Mouse (Mus musculus): ENCODE results near the gene C6. TPM values are rescaled to one million over a fixed set of nuclear protein-coding genes. Genes with fewer than 3 reads are reported as not detected.

Gene C6
- polyA plus RNA-seq, 1 experiment from 2014 or later, result not detected

- Histone ChIP-seq H3K36me3 (no peaks in the 10 kb centered on the region), H3K4me3 (replicated peaks) (no peak overlapping the region), H3K4me2 (no peak overlapping the region), H3K27ac (replicated peaks) (no peak overlapping the region), H3K9ac (replicated peaks) (no peak overlapping the region), H3K27me3 (replicated peaks) (no peaks in the 10 kb centered on the region), H3K9me3 (replicated peaks) (no peaks in the 10 kb centered on the region), H3K4me1 (no peaks in the 10 kb centered on the region)
- 78% methylated on average over 3 of the region's 3 CpGs for WGBS
- ATAC-seq (ENCODE audit: low FRiP score), result no peak
Observed at GRCm38 (mm10) chr15:4818437-4818836, 91.5 kb downstream of the C6 start.

- Histone ChIP-seq H3K4me3 (replicated peaks) (no peak overlapping the region), H3K4me1 (no peaks in the 10 kb centered on the region), H3K36me3 (no peaks in the 10 kb centered on the region), H3K4me2 (no peak overlapping the region), H3K9me3 (replicated peaks) (no peaks in the 10 kb centered on the region), H3K27me3 (replicated peaks) (no peaks in the 10 kb centered on the region), H3K9ac (replicated peaks) (no peak overlapping the region), H3K27ac (replicated peaks) (no peak overlapping the region)
- no peak for ATAC-seq (ENCODE audit: low FRiP score)
- WGBS, result 73% methylated on average over 1 of the region's 1 CpGs
Observed at GRCm38 (mm10) chr15:4821161-4821560, 94.2 kb downstream of the C6 start.

GRCm38 (mm10) chr15:4821824-4822223 lies 94.8 kb downstream of the C6 start:
- ATAC-seq (ENCODE audit: low FRiP score), result no peak
- Histone ChIP-seq H3K9ac (replicated peaks) (no peak overlapping the region), H3K4me2 (no peak overlapping the region), H3K27ac (replicated peaks) (no peak overlapping the region), H3K4me1 (no peaks in the 10 kb centered on the region), H3K9me3 (replicated peaks) (no peaks in the 10 kb centered on the region), H3K4me3 (replicated peaks) (no peak overlapping the region), H3K36me3 (no peaks in the 10 kb centered on the region), H3K27me3 (replicated peaks) (no peaks in the 10 kb centered on the region)
- WGBS, result 94% methylated on average over 8 of the region's 8 CpGs

- Histone ChIP-seq H3K27me3 (replicated peaks) (no peaks in the 10 kb centered on the region), H3K9ac (replicated peaks) (no peak overlapping the region), H3K4me3 (replicated peaks) (no peak overlapping the region), H3K27ac (replicated peaks) (no peak overlapping the region), H3K4me1 (no peaks in the 10 kb centered on the region), H3K36me3 (no peaks in the 10 kb centered on the region), H3K4me2 (no peak overlapping the region), H3K9me3 (replicated peaks) (no peaks in the 10 kb centered on the region)
- ATAC-seq (ENCODE audit: low FRiP score), result no peak
Observed at GRCm38 (mm10) chr15:4827736-4828135, 100.8 kb downstream of the C6 start.

GRCm38 (mm10) chr15:4836354-4836753 lies 109.4 kb downstream of the C6 start:
- H3K4me2 ChIP-seq, result no peak overlapping the region
- no peak overlapping the region for H3K27ac ChIP-seq (replicated peaks)
- no peaks in the 10 kb centered on the region for H3K9me3 ChIP-seq (replicated peaks)
- H3K27me3 ChIP-seq (replicated peaks), result no peaks in the 10 kb centered on the region
- WGBS, result 86% methylated on average over 3 of the region's 3 CpGs
- H3K4me1 ChIP-seq, result no peaks in the 10 kb centered on the region
- H3K36me3 ChIP-seq, result no peaks in the 10 kb centered on the region
- H3K9ac ChIP-seq (replicated peaks), result no peak overlapping the region
- H3K4me3 ChIP-seq (replicated peaks), result no peak overlapping the region
- no peak for ATAC-seq (ENCODE audit: low FRiP score)

- ATAC-seq (ENCODE audit: low FRiP score), result no peak
- Histone ChIP-seq H3K4me3 (replicated peaks) (no peak overlapping the region), H3K4me1 (no peaks in the 10 kb centered on the region), H3K9ac (replicated peaks) (no peak overlapping the region), H3K9me3 (replicated peaks) (no peaks in the 10 kb centered on the region), H3K4me2 (no peak overlapping the region), H3K27me3 (replicated peaks) (no peaks in the 10 kb centered on the region), H3K36me3 (no peaks in the 10 kb centered on the region), H3K27ac (replicated peaks) (no peak overlapping the region)
- WGBS, result 89% methylated on average over 1 of the region's 1 CpGs
Observed at GRCm38 (mm10) chr15:4850015-4850414, 123.0 kb downstream of the C6 start.

Other genes starting within 250 kb of the C6 start
- gene Mroh2b, start 171.6 kb downstream of the C6 start, polyA plus RNA-seq (2015; fragmentation: Nextera tagmentation; extraction: Ambion mirVana), result not detected in 2 replicates

Data from neural tube, embryonic 15.5 days (tissue).